In the genomic region with DNA sequence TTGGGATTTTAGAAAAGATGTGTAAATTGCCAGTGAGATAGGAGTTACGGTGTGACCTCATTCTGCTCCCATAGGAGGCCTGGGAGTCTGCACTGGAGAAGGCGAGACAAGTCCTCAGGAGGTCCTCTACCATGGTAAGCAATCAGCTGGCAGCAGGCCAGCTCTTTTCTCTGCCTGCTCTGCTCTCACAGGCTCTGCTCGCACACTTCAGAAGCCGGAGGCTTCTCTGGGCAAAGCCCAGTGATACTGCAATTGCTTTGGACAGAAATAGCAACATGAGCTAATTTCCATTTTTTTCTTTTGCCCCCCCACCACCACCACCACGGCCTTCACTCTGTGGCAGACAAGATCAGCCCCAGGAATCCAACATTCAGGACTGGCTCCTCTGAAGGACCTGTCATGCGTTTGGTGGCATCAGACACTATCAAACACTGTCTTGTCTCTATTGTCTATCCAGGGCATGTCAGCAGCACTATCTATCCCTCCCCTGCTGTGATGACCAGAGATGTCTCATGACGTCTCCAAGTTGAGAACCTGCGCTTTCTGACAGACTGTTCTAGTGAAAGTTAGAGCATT, we compare ENCODE assay signal across 8 mouse cellular contexts.
DNase-seq lines count a peak whose midpoint lies in the region; ATAC-seq lines count a peak whose summit lies in the region.

No protein-coding gene starts in this region.

- H3K27me3 ChIP-seq in heart, embryonic 13.5 days (replicated peaks), result no peaks in the 10 kb centered on the region
- no peaks in the 10 kb centered on the region for H3K27me3 ChIP-seq in neural tube, embryonic 15.5 days (replicated peaks)

- peak overlapping the region; percentile 33 for H3K4me2 ChIP-seq in heart, embryonic 13.5 days
- H3K4me2 ChIP-seq in neural tube, embryonic 15.5 days, result no peak overlapping the region

- H3K36me3 ChIP-seq in heart, embryonic 13.5 days, result no peaks in the 10 kb centered on the region
- no peaks in the 10 kb centered on the region for H3K36me3 ChIP-seq in neural tube, embryonic 15.5 days

- 0 out of 2 replicates have a peak overlapping the region, but pooled peaks have one; percentile 21 for H3K9ac ChIP-seq in heart, embryonic 13.5 days
- H3K9ac ChIP-seq in neural tube, embryonic 15.5 days (replicated peaks), result no peak overlapping the region

- intact Hi-C loops in left cerebral cortex, postnatal 14 days (cut with DNase I), result no loop called here

- H3K27ac ChIP-seq in heart, embryonic 13.5 days (replicated peaks), result peak overlapping the region; percentile 84
- no peak overlapping the region for H3K27ac ChIP-seq in neural tube, embryonic 15.5 days (replicated peaks)

- H3K9me3 ChIP-seq in heart, embryonic 13.5 days, result no peaks in the 10 kb centered on the region
- H3K9me3 ChIP-seq in neural tube, embryonic 15.5 days (replicated peaks), result no peaks in the 10 kb centered on the region

- peaks cover 31% of the 10 kb centered on the region for H3K4me1 ChIP-seq in heart, embryonic 13.5 days
- peaks cover 10% of the 10 kb centered on the region for H3K4me1 ChIP-seq in neural tube, embryonic 15.5 days

- DNase-seq in left cerebral cortex, postnatal 14 days (ENCODE audit: low spot score in 2 of 2), result peak; percentile 27 to 29
- no peak for DNase-seq in left cerebral cortex, adult 9 months (ENCODE audit: low spot score in 2 of 2)
- peak; percentile 71 for DNase-seq in cerebellum, adult 9-10 months
- DNase-seq in kidney, postnatal 10 days, result peak; percentile 71
- no peak for DNase-seq in urinary bladder, adult 2 months (ENCODE audit: low spot score)
- no peak for DNase-seq in T-cell, adult 2 months (ENCODE audit: low spot score)

- no peak overlapping the region for H3K4me3 ChIP-seq in heart, embryonic 13.5 days
- H3K4me3 ChIP-seq in neural tube, embryonic 15.5 days (replicated peaks), result no peak overlapping the region

- 15% methylated on average over 8 of the region's 8 CpGs for WGBS in heart, embryonic 13.5 days
- WGBS in neural tube, embryonic 15.5 days, result 46% methylated on average over 8 of the region's 8 CpGs

- peak; percentile 80 for ATAC-seq in heart, embryonic 13.5 days (ENCODE audit: extremely low read depth, insufficient number of reproducible peaks, low FRiP score, low TSS enrichment)
- ATAC-seq in neural tube, embryonic 15.5 days (ENCODE audit: low FRiP score), result peak; percentile 81; the same call in 1 of the 2 replicates

Comparison
In these comparisons a context has a peak if more than half of its experiments do, and no peak if none do; other contexts are left out.
1. DNase-seq: peak in left cerebral cortex, postnatal 14 days (2 of 2), cerebellum, adult 9-10 months (single experiment) and kidney, postnatal 10 days (single experiment); none in left cerebral cortex, adult 9 months (0 of 2), urinary bladder, adult 2 months (single experiment) and T-cell, adult 2 months (single experiment).